Mouse (Mus musculus) small intestine, adult 2 months (tissue): ENCODE measurements around the gene Luc7l3.

Experiments used
- CTCF ChIP-seq: fragments of 200-500 bp; IDR thresholded peaks from 2 replicates; pipeline ENCODE4 v1.5.1; 2012; ENCODE audit warnings: low read depth, mild to moderate bottlenecking, control low read depth, inconsistent platforms, low read length, moderate library complexity, mixed read lengths; ENCODE audit not compliant: insufficient replicate concordance, insufficient read length; ENCODE audit errors: extremely low read depth
- POLR2A ChIP-seq: fragments of 200-500 bp; IDR thresholded peaks from 2 replicates; pipeline ENCODE4 v1.6.1; 2012; ENCODE audit warnings: low read depth, mild to moderate bottlenecking, control low read depth, inconsistent platforms, low read length, moderate library complexity

DNA sequence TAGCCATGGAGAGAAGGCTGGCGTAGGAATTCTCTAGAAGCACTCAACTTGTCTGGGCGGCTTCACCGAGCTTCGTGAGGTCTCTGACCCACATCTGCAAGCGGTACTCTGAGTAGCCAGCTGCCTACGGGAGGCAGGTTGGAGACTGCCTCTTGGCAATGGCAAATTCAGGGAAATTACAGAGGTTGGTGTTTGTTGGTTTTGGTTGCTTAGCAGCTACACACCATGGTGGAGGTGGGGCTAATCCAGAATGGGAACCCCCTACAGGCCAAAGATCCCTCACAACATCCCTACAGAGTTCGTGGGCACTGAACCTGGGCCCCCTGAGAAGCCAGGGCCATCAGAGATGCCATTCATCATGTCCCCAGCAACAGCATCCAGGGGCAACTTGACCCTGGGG lies 46.6 kb downstream of the Luc7l3 start:
- TF ChIP-seq CTCF = no peak
- no peak for TF ChIP-seq POLR2A
